23 mouse cellular contexts compared by ENCODE assay signal in genomic region chr2:80286397-80286796, GRCm38 (mm10). TPM values are rescaled to one million over a fixed set of nuclear protein-coding genes. Genes with fewer than 3 reads are reported as not detected.
"Had no signal": no experiment of that assay in that cellular context is flagged by ENCODE, and none has a peak within 500 bp of the region (broad histone marks: within the 10 kb centered on the region; RNA-seq: fewer than 3 reads in every experiment).

No protein-coding gene starts in this region.

- H3K4me2 ChIP-seq: limb, embryonic 12.5 days; liver, embryonic 13.5 days; lung, embryonic 15.5 days; midbrain, embryonic 11.5 days; midbrain, embryonic 15.5 days; neural tube, embryonic 13.5 days had no signal

- H3K9ac ChIP-seq: limb, embryonic 12.5 days; liver, embryonic 13.5 days; liver, postnatal 0 days; lung, embryonic 15.5 days; midbrain, embryonic 15.5 days; neural tube, embryonic 13.5 days had no signal

- ATAC-seq: liver, postnatal 0 days; midbrain, embryonic 15.5 days had no signal

- H3K27ac ChIP-seq: kidney, postnatal 0 days; limb, embryonic 12.5 days; liver, embryonic 13.5 days; lung, embryonic 15.5 days; macrophage; midbrain, embryonic 15.5 days; neural tube, embryonic 13.5 days had no signal

- H3K9me3 ChIP-seq: limb, embryonic 12.5 days; liver, embryonic 13.5 days; lung, embryonic 15.5 days; megakaryocyte, embryonic 14.5 days; midbrain, embryonic 15.5 days had no signal

- H3K27me3 ChIP-seq: limb, embryonic 12.5 days; liver, embryonic 13.5 days; lung, embryonic 15.5 days; megakaryocyte, embryonic 14.5 days; midbrain, embryonic 15.5 days; neural tube, embryonic 13.5 days had no signal

- H3K36me3 ChIP-seq: limb, embryonic 12.5 days; liver, embryonic 13.5 days; lung, embryonic 15.5 days; midbrain, embryonic 15.5 days; neural tube, embryonic 13.5 days had no signal

- H3K4me1 ChIP-seq: limb, embryonic 12.5 days; liver, embryonic 13.5 days; lung, embryonic 15.5 days; megakaryocyte, embryonic 14.5 days; midbrain, embryonic 15.5 days had no signal

- DNase-seq: kidney, postnatal 36 days; layer of hippocampus, adult 9-11 months; layer of hippocampus, postnatal 36 days; liver; liver, embryonic 13.5 days; liver, postnatal 0 days; lung, postnatal 14 days; right cerebral cortex, adult 18-20 months; right cerebral cortex, postnatal 25 days; thymus, postnatal 36 days had no signal

- H3K4me3 ChIP-seq: limb, embryonic 12.5 days; liver, embryonic 13.5 days; lung, embryonic 15.5 days; megakaryocyte, embryonic 14.5 days; midbrain, embryonic 15.5 days; neural tube, embryonic 13.5 days had no signal

RNA-seq across cellular contexts. Expression of gene Prdx6b, which starts 5.9 kb away (rescaled TPM):
- total RNA-seq: layer of hippocampus, adult 18-20 months; layer of hippocampus, postnatal 36 days; left cerebral cortex, postnatal 36 days had no signal
- polyA plus RNA-seq: kidney, postnatal 0 days; limb, embryonic 12.5 days; liver, embryonic 13.5 days; liver, postnatal 0 days; lung, embryonic 15.5 days; macrophage; midbrain, embryonic 11.5 days; midbrain, embryonic 15.5 days; neural tube, embryonic 13.5 days; small intestine, adult 2 months; stomach, embryonic 16.5 days; thymus, postnatal 0 days had no signal
